Mouse (Mus musculus): ENCODE results near the gene Slc28a1.

DNA sequence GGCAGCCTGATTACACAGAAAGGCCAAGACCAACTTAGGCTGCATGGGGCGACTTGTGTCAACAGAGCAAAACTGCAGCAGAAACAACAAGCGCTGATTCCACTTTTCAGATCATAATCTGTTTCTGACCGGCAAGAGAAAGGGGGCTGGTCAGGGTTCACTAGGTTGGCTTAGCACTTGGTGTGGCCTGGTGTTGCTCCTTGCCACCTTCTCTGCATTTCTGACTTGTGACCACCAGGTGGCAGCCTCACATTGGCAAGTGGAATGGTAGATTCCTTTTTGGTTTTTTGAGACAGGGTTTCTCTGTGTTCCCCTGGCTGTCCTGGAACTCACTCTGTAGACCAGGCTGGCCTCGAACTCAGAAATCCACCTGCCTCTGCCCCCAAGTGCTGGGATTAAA is 47.7 kb downstream of the Slc28a1 start:
- no peak for TF ChIP-seq POLR2A (IDR thresholded peaks at IDR 0.05; ENCODE audit: borderline replicate concordance, control insufficient read depth, low read depth, low read length)
- peak; percentile 76 for TF ChIP-seq CTCF (IDR thresholded peaks at IDR 0.05; ENCODE audit: control insufficient read depth, insufficient read depth, low read length)
